Mouse (Mus musculus): ENCODE results near the gene Dtx3l. TPM values are rescaled to one million over a fixed set of nuclear protein-coding genes. Genes with fewer than 3 reads are reported as not detected.

The Dtx3l gene
- total and polyA plus RNA-seq, 3 experiments: 3.5 to 17.5 (median 15.4) TPM

- Histone ChIP-seq H3K36me3 (replicated peaks) (peaks cover 6% of the 10 kb centered on the region), H3K4me3 (ENCODE audit: low read depth, low read length) (no peak overlapping the region), H3K9me3 (replicated peaks) (no peaks in the 10 kb centered on the region), H3K4me1 (ENCODE audit: insufficient read depth, low read depth, low read length) (peaks cover 7% of the 10 kb centered on the region), H3K27me3 (ENCODE audit: insufficient read depth, low read length) (no peaks in the 10 kb centered on the region)
- no peak for TF ChIP-seq GATA2 (IDR thresholded peaks at IDR 0.05; ENCODE audit: borderline replicate concordance, low read depth, low read length)
- DNase-seq (ENCODE audit: low spot score) (no peak), ATAC-seq (ENCODE audit: extremely low read depth, insufficient number of reproducible peaks, low FRiP score, poor library complexity, severe bottlenecking) (no peak)
Observed at GRCm38 (mm10) chr16:35922301-35922895, 16.6 kb downstream of the Dtx3l start.

- ATAC-seq (ENCODE audit: extremely low read depth, insufficient number of reproducible peaks, low FRiP score, poor library complexity, severe bottlenecking) (no peak), DNase-seq (ENCODE audit: low spot score) (no peak)
- no peak for TF ChIP-seq GATA2 (IDR thresholded peaks at IDR 0.05; ENCODE audit: borderline replicate concordance, low read depth, low read length)
- TF ChIP-seq TAL1 (conservative IDR thresholded peaks at IDR 0.05; ENCODE audit: low read depth, low read length): no peak
- TF ChIP-seq CTCF (IDR thresholded peaks at IDR 0.05; ENCODE audit: low read depth, low read length): no peak
- no peak for TF ChIP-seq GATA1 (IDR thresholded peaks at IDR 0.05; ENCODE audit: borderline replicate concordance, low read length)
- TF ChIP-seq POLR2AphosphoS5 (IDR thresholded peaks at IDR 0.05; ENCODE audit: insufficient replicate concordance, low read depth, low read length): no peak
- H3K9me3 ChIP-seq (replicated peaks): no peaks in the 10 kb centered on the region
- no peak overlapping the region for H3K4me3 ChIP-seq (ENCODE audit: low read depth, low read length)
- H3K27me3 ChIP-seq (ENCODE audit: insufficient read depth, low read length): no peaks in the 10 kb centered on the region
- H3K4me1 ChIP-seq (ENCODE audit: insufficient read depth, low read depth, low read length): peaks cover 7% of the 10 kb centered on the region
- peaks cover 6% of the 10 kb centered on the region for H3K36me3 ChIP-seq (replicated peaks)
Observed at GRCm38 (mm10) chr16:35921676-35922235, 17.2 kb downstream of the Dtx3l start.

GRCm38 (mm10) chr16:35918721-35919543, 20.0 kb downstream of the Dtx3l start:
- no peaks in the 10 kb centered on the region for H3K9me3 ChIP-seq (replicated peaks)
- TF ChIP-seq POLR2AphosphoS5 (IDR thresholded peaks at IDR 0.05; ENCODE audit: insufficient replicate concordance, low read depth, low read length) (no peak), GATA2 (IDR thresholded peaks at IDR 0.05; ENCODE audit: borderline replicate concordance, low read depth, low read length) (no peak)
- DNase-seq (ENCODE audit: low spot score): no peak
- no peaks in the 10 kb centered on the region for H3K27me3 ChIP-seq (ENCODE audit: insufficient read depth, low read length)
- H3K36me3 ChIP-seq (replicated peaks): no peaks in the 10 kb centered on the region
- no peak overlapping the region for H3K4me3 ChIP-seq (ENCODE audit: low read depth, low read length)
- no peak for ATAC-seq (ENCODE audit: extremely low read depth, insufficient number of reproducible peaks, low FRiP score, poor library complexity, severe bottlenecking)
- peaks cover 7% of the 10 kb centered on the region for H3K4me1 ChIP-seq (ENCODE audit: insufficient read depth, low read depth, low read length)

GRCm38 (mm10) chr16:35914301-35914700, 24.6 kb downstream of the Dtx3l start:
- Histone ChIP-seq H3K9me3 (replicated peaks) (peaks cover 7% of the 10 kb centered on the region), H3K4me1 (ENCODE audit: insufficient read depth, low read depth, low read length) (peaks cover 32% of the 10 kb centered on the region), H3K27me3 (ENCODE audit: insufficient read depth, low read length) (no peaks in the 10 kb centered on the region), H3K4me3 (ENCODE audit: low read depth, low read length) (no peak overlapping the region), H3K36me3 (replicated peaks) (no peaks in the 10 kb centered on the region)
- DNase-seq (ENCODE audit: low spot score): no peak
- ATAC-seq (ENCODE audit: extremely low read depth, insufficient number of reproducible peaks, low FRiP score, poor library complexity, severe bottlenecking): no peak
- TF ChIP-seq GATA2 (IDR thresholded peaks at IDR 0.05; ENCODE audit: borderline replicate concordance, low read depth, low read length) (no peak), POLR2AphosphoS5 (IDR thresholded peaks at IDR 0.05; ENCODE audit: insufficient replicate concordance, low read depth, low read length) (no peak), TAL1 (conservative IDR thresholded peaks at IDR 0.05; ENCODE audit: low read depth, low read length) (no peak), CTCF (IDR thresholded peaks at IDR 0.05; ENCODE audit: low read depth, low read length) (no peak), GATA1 (IDR thresholded peaks at IDR 0.05; ENCODE audit: borderline replicate concordance, low read length) (no peak)

GRCm38 (mm10) chr16:35913526-35913925, 25.4 kb downstream of the Dtx3l start:
- Histone ChIP-seq H3K4me3 (ENCODE audit: low read depth, low read length) (no peak overlapping the region), H3K36me3 (replicated peaks) (no peaks in the 10 kb centered on the region), H3K9me3 (replicated peaks) (peaks cover 7% of the 10 kb centered on the region), H3K27me3 (ENCODE audit: insufficient read depth, low read length) (no peaks in the 10 kb centered on the region), H3K4me1 (ENCODE audit: insufficient read depth, low read depth, low read length) (peaks cover 27% of the 10 kb centered on the region)
- ATAC-seq (ENCODE audit: extremely low read depth, insufficient number of reproducible peaks, low FRiP score, poor library complexity, severe bottlenecking): no peak
- TF ChIP-seq GATA2 (IDR thresholded peaks at IDR 0.05; ENCODE audit: borderline replicate concordance, low read depth, low read length) (no peak), TAL1 (conservative IDR thresholded peaks at IDR 0.05; ENCODE audit: low read depth, low read length) (no peak), GATA1 (IDR thresholded peaks at IDR 0.05; ENCODE audit: borderline replicate concordance, low read length) (no peak), POLR2AphosphoS5 (IDR thresholded peaks at IDR 0.05; ENCODE audit: insufficient replicate concordance, low read depth, low read length) (no peak), CTCF (IDR thresholded peaks at IDR 0.05; ENCODE audit: low read depth, low read length) (no peak)
- no peak for DNase-seq (ENCODE audit: low spot score)

- Histone ChIP-seq H3K36me3 (replicated peaks) (no peaks in the 10 kb centered on the region), H3K4me3 (ENCODE audit: low read depth, low read length) (no peak overlapping the region), H3K9me3 (replicated peaks) (peaks cover 7% of the 10 kb centered on the region), H3K27me3 (ENCODE audit: insufficient read depth, low read length) (no peaks in the 10 kb centered on the region), H3K4me1 (ENCODE audit: insufficient read depth, low read depth, low read length) (peaks cover 35% of the 10 kb centered on the region)
- DNase-seq (ENCODE audit: low spot score) (no peak), ATAC-seq (ENCODE audit: extremely low read depth, insufficient number of reproducible peaks, low FRiP score, poor library complexity, severe bottlenecking) (0 out of 2 replicates have a peak, but pooled peaks have one; percentile 6)
- TF ChIP-seq POLR2AphosphoS5 (IDR thresholded peaks at IDR 0.05; ENCODE audit: insufficient replicate concordance, low read depth, low read length) (no peak), GATA1 (IDR thresholded peaks at IDR 0.05; ENCODE audit: borderline replicate concordance, low read length) (no peak), CTCF (IDR thresholded peaks at IDR 0.05; ENCODE audit: low read depth, low read length) (no peak), GATA2 (IDR thresholded peaks at IDR 0.05; ENCODE audit: borderline replicate concordance, low read depth, low read length) (no peak)
Observed at GRCm38 (mm10) chr16:35911449-35911848, 27.5 kb downstream of the Dtx3l start.
